Mouse (Mus musculus): ENCODE results near the gene A1cf. TPM values are rescaled to one million over a fixed set of nuclear protein-coding genes. Genes with fewer than 3 reads are reported as not detected.
A peak's percentile ranks its signal among the peaks of the same experiment; 100 is the strongest.

Gene A1cf
- not detected in 3 replicates for total RNA-seq (2017)

GRCm38 (mm10) chr19:31868521-31868920 is at the start of gene A1cf:
Gene A1cf (plus strand): TSS chr19:31868764.
- ATAC-seq (replicated peaks; ENCODE audit: insufficient number of reproducible peaks, low FRiP score, low TSS enrichment, poor library complexity, severe bottlenecking): no peak

- ATAC-seq (replicated peaks; ENCODE audit: insufficient number of reproducible peaks, low FRiP score, low TSS enrichment, poor library complexity, severe bottlenecking): peak; percentile 94
Observed at GRCm38 (mm10) chr19:31834250-31834649, 34.3 kb upstream of the A1cf start.

GRCm38 (mm10) chr19:31861909-31862308 is 6.7 kb upstream of the A1cf start:
- ATAC-seq (replicated peaks; ENCODE audit: insufficient number of reproducible peaks, low FRiP score, low TSS enrichment, poor library complexity, severe bottlenecking): no peak

- ATAC-seq (replicated peaks; ENCODE audit: insufficient number of reproducible peaks, low FRiP score, low TSS enrichment, poor library complexity, severe bottlenecking): no peak
Observed at GRCm38 (mm10) chr19:31862512-31863249, 5.9 kb upstream of the A1cf start.

GRCm38 (mm10) chr19:31865451-31865850 is 3.1 kb upstream of the A1cf start:
- no peak for ATAC-seq (replicated peaks; ENCODE audit: insufficient number of reproducible peaks, low FRiP score, low TSS enrichment, poor library complexity, severe bottlenecking)

- ATAC-seq (replicated peaks; ENCODE audit: insufficient number of reproducible peaks, low FRiP score, low TSS enrichment, poor library complexity, severe bottlenecking): no peak
Observed at GRCm38 (mm10) chr19:31868076-31868475, 488 bp upstream of the A1cf start.

GRCm38 (mm10) chr19:31868971-31869370 is 407 bp downstream of the A1cf start:
- ATAC-seq (replicated peaks; ENCODE audit: insufficient number of reproducible peaks, low FRiP score, low TSS enrichment, poor library complexity, severe bottlenecking): no peak

GRCm38 (mm10) chr19:31871377-31871776 is 2.8 kb downstream of the A1cf start:
- no peak for ATAC-seq (replicated peaks; ENCODE audit: insufficient number of reproducible peaks, low FRiP score, low TSS enrichment, poor library complexity, severe bottlenecking)

GRCm38 (mm10) chr19:31877968-31878367 is 9.4 kb downstream of the A1cf start:
- ATAC-seq (replicated peaks; ENCODE audit: insufficient number of reproducible peaks, low FRiP score, low TSS enrichment, poor library complexity, severe bottlenecking): no peak

- ATAC-seq (replicated peaks; ENCODE audit: insufficient number of reproducible peaks, low FRiP score, low TSS enrichment, poor library complexity, severe bottlenecking): no peak
Observed at GRCm38 (mm10) chr19:31884594-31884993, 16.0 kb downstream of the A1cf start.

- ATAC-seq (replicated peaks; ENCODE audit: insufficient number of reproducible peaks, low FRiP score, low TSS enrichment, poor library complexity, severe bottlenecking): no peak
Observed at GRCm38 (mm10) chr19:31887275-31887674, 18.7 kb downstream of the A1cf start.

- ATAC-seq (replicated peaks; ENCODE audit: insufficient number of reproducible peaks, low FRiP score, low TSS enrichment, poor library complexity, severe bottlenecking): no peak
Observed at GRCm38 (mm10) chr19:31889988-31890387, 21.4 kb downstream of the A1cf start.

GRCm38 (mm10) chr19:31891001-31891893 is 22.7 kb downstream of the A1cf start:
- ATAC-seq (replicated peaks; ENCODE audit: insufficient number of reproducible peaks, low FRiP score, low TSS enrichment, poor library complexity, severe bottlenecking): no peak

- ATAC-seq (replicated peaks; ENCODE audit: insufficient number of reproducible peaks, low FRiP score, low TSS enrichment, poor library complexity, severe bottlenecking): no peak
Observed at GRCm38 (mm10) chr19:31895971-31896370, 27.4 kb downstream of the A1cf start.

GRCm38 (mm10) chr19:31896711-31897110 is 28.1 kb downstream of the A1cf start:
- ATAC-seq (replicated peaks; ENCODE audit: insufficient number of reproducible peaks, low FRiP score, low TSS enrichment, poor library complexity, severe bottlenecking): no peak

GRCm38 (mm10) chr19:31905671-31906070 is 37.1 kb downstream of the A1cf start:
- no peak for ATAC-seq (replicated peaks; ENCODE audit: insufficient number of reproducible peaks, low FRiP score, low TSS enrichment, poor library complexity, severe bottlenecking)

- peak; percentile 43; the same call in 1 of the 2 replicates for ATAC-seq (replicated peaks; ENCODE audit: insufficient number of reproducible peaks, low FRiP score, low TSS enrichment, poor library complexity, severe bottlenecking)
Observed at GRCm38 (mm10) chr19:31910423-31910822, 41.9 kb downstream of the A1cf start.

- ATAC-seq (replicated peaks; ENCODE audit: insufficient number of reproducible peaks, low FRiP score, low TSS enrichment, poor library complexity, severe bottlenecking): no peak
Observed at GRCm38 (mm10) chr19:31913946-31914345, 45.4 kb downstream of the A1cf start.

GRCm38 (mm10) chr19:31920357-31920756 is 51.8 kb downstream of the A1cf start:
- no peak for ATAC-seq (replicated peaks; ENCODE audit: insufficient number of reproducible peaks, low FRiP score, low TSS enrichment, poor library complexity, severe bottlenecking)

- ATAC-seq (replicated peaks; ENCODE audit: insufficient number of reproducible peaks, low FRiP score, low TSS enrichment, poor library complexity, severe bottlenecking): no peak
Observed at GRCm38 (mm10) chr19:31921852-31922251, 53.3 kb downstream of the A1cf start.
